Mouse (Mus musculus) olfactory bulb, adult 2 months (tissue): ENCODE data around the gene Slc25a29.

Source experiments
- CTCF ChIP-seq: fragments of 200-500 bp; IDR thresholded peaks from 2 replicates; pipeline ENCODE4 v1.5.1; 2012; ENCODE audit warnings: low read depth, mild to moderate bottlenecking, low read length, moderate library complexity; ENCODE audit not compliant: insufficient read depth
- POLR2A ChIP-seq: fragments of 200-500 bp; IDR thresholded peaks from 2 replicates; pipeline ENCODE4 v1.6.1; 2012; ENCODE audit warnings: mild to moderate bottlenecking, low read depth, low read length, moderate library complexity; ENCODE audit not compliant: insufficient read depth

DNA sequence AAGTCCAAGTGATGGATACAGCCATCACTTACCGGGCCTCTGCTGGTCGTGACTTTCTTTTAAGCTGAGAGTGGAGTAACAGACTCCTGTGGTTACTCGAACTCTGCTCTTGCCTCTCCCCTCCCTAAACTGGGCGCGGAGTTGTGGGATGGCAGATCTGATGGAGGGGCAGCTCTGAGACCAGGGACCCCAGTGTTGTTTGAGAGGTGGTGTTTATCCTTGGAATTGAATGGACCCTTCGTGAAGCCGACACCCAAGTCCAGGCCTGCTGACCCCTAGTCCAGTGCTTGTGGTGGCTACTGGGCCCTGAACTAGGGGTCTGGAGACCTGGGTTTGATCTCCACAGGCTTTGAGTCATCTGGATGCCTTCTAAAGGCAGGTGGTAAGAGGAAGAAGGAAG, 1.0 kb upstream of the Slc25a29 start:
- TF ChIP-seq POLR2A (no peak), CTCF (no peak)
